Mouse (Mus musculus): ENCODE measurements around the gene H2-M10.5.
"Not testable (repeated sequence)": the region's sequence is repeated elsewhere in the genome, so short reads cannot be mapped to it uniquely, and the experiment has no call there.

The H2-M10.5 gene

GRCm38 (mm10) chr17:36772610-36773009, at the start of gene H2-M10.5:
Gene H2-M10.5, plus strand, starts transcription at chr17:36772910.
- not testable (repeated sequence) for DNase-seq (ENCODE audit: low spot score in 2 of 2)

- no peak for DNase-seq (ENCODE audit: low spot score in 2 of 2)
These were observed 46.7 kb upstream of the H2-M10.5 start for GRCm38 (mm10) chr17:36726046-36726445.

DNA sequence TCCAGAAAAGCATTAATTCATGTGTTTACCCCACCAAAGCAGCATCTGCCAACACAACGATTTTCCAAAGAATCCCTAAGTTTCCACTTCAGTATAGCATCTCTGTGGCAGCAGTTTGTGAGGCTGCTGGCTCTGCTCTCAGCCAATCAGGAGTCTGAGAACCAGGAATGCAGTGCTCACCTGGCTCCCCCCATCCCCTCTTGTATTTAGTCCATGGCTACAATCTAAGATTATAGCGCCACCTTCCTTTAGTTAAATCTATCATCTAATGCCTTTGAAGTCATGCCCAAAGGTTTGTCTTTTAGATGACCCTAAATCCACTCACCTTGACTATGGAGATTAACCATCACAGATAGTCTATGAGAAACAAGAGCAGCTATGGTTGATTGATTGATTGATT, 8.9 kb upstream of the H2-M10.5 start:
- DNase-seq (ENCODE audit: low spot score in 2 of 2) = no peak

GRCm38 (mm10) chr17:36764244-36764643, 8.5 kb upstream of the H2-M10.5 start:
- not testable (repeated sequence) for DNase-seq (ENCODE audit: low spot score in 2 of 2)

DNA sequence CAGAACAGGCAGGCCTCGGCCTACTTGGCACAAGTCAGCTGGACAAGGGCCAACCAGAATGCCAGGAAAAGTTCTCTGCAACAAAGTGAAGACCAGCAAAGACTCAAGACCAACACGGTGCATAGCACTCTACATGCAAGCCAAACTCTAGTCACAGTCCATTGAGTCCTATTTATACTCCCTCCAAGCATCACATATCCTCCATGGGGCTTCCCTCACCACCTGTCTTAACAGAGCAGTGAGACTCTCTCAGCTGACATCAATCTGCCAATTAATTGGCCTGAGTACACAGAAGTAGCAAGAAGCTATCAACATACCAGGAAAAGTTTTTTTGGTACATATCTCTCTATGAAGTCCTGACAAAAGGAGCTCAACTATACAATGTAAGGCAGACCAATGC, 7.3 kb upstream of the H2-M10.5 start:
- DNase-seq (ENCODE audit: low spot score in 2 of 2) = not testable (repeated sequence)

GRCm38 (mm10) chr17:36781533-36781932, 8.8 kb downstream of the H2-M10.5 start:
- DNase-seq (ENCODE audit: low spot score in 2 of 2) = no peak

- peak in 1 of 2 experiments; percentile 26 for DNase-seq (ENCODE audit: low spot score in 2 of 2)
These were observed 13.8 kb downstream of the H2-M10.5 start for GRCm38 (mm10) chr17:36786483-36786886.

GRCm38 (mm10) chr17:36788351-36788750, 15.6 kb downstream of the H2-M10.5 start:
- no peak for DNase-seq (ENCODE audit: low spot score in 2 of 2)

GRCm38 (mm10) chr17:36788801-36789200, 16.1 kb downstream of the H2-M10.5 start:
- DNase-seq (ENCODE audit: low spot score in 2 of 2) = peak; percentile 14 to 36

DNA sequence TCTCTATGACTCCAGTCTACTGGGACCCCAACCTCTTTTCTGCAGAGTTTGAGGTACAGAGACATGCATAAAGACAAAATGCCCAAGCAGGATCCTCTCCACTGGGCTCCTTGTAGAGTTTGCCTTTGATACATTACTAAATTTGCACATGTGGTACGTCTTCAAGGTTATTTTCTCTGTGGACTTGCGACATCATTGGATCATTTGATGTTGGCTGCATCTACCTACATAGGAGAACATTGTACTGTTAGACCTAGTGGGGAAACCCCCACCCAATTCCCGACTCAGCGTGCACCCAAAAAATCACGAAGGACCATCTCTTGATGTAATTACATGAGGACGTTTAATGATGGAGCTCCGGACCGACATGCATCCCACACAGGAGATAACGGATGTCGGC, 26.8 kb downstream of the H2-M10.5 start:
- DNase-seq (ENCODE audit: low spot score in 2 of 2) = no peak

- DNase-seq (ENCODE audit: low spot score in 2 of 2) = not testable (repeated sequence)
These were observed 27.3 kb downstream of the H2-M10.5 start for GRCm38 (mm10) chr17:36799921-36800462.

- DNase-seq (ENCODE audit: low spot score in 2 of 2) = no peak
These were observed 39.2 kb downstream of the H2-M10.5 start, which contains the start of gene H2-M10.6 for GRCm38 (mm10) chr17:36811871-36812270. Gene H2-M10.6, plus strand, starts transcription at chr17:36812171.

- DNase-seq (ENCODE audit: low spot score in 2 of 2) = peak; percentile 15 to 42
These were observed 51.3 kb downstream of the H2-M10.5 start for GRCm38 (mm10) chr17:36824005-36824404.

GRCm38 (mm10) chr17:36825525-36825924, 52.8 kb downstream of the H2-M10.5 start:
- no peak for DNase-seq (ENCODE audit: low spot score in 2 of 2)
